Mouse (Mus musculus) v-Abl transformed pro-B cells (cell line): ENCODE measurements around the gene Vmn1r122.
"Not testable (repeated sequence)": the region's sequence is repeated elsewhere in the genome, so short reads cannot be mapped to it uniquely, and the experiment has no call there.

Source experiments
- in situ Hi-C, 2 experiments: fragments of 400-800 bp; cut with MboI; formaldehyde crosslinking; loops; one replicate each; pipeline ENCODE4 v1.15.1; 2025; ENCODE audit not compliant: unreplicated experiment in 2 of 2

Vmn1r122 gene

DNA sequence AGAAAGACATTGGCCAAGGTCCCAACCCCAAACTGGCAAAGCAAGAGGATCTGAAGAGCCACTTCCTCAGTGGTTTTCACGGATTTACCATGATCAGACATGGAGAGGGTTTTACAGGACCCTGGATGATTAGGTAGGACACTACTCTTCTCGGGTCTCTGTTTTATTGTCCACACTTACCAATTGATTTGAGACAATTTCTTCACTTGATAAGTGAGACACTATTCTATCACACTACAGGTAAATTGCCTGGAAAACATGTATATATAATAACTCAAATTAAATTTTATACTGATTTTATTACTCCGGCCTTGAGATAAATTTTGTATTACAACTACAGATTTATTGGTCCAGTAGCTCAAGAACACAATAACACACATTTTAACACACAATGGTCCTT is at the start of gene Vmn1r122:
Gene Vmn1r122, minus strand, starts transcription at position 101 of the 400 bp plus-strand sequence.
- in situ Hi-C loops, result not testable (repeated sequence)

DNA sequence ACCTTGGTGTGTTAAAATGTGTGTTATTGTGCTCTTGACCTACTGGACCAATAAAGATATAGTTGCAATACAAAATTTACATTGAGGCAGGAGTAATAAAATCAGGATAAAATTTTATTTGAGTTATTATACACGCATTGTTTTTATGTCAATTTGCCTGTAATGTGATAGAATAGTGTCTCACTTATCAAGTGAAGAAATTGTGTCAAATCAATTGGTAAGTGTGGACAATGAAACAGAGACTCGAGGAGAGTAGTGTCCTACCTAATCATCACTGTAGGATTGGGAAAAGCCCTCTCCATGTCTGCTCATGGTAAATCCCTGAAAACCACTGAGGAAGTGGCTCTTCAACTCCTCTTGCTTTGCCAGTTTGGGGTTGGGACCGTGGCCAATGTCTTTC is 28.0 kb upstream of the Vmn1r122 start, which contains the start of gene Vmn1r123:
Gene Vmn1r123, plus strand, starts transcription at position 301 of the 400 bp plus-strand sequence.
- in situ Hi-C loops, result not testable (repeated sequence)

DNA sequence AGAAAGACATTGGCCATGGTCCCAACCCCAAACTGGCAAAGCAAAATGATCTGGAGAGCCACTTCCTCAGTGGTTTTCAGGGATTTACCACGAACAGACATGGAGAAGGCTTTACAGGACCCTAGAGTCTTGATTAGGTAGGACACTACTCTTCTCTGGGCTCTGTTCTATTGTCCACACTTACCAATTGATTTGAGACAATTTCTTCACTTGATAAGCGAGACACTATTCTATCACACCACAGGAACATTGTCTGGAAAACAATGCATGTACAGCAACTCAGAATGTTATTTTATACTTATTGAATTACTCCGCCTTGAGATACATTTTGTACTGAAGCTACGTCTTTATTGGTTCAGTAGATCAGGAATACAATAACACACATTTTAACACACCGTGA is 35.5 kb downstream of the Vmn1r122 start, which contains the start of gene Vmn1r121:
Gene Vmn1r121, minus strand, starts transcription at position 101 of the 400 bp plus-strand sequence.
- in situ Hi-C loops, result not testable (repeated sequence)
